Mouse (Mus musculus) liver, adult (tissue): ENCODE results near the gene Kcnk4.

Source experiments
- GATA4 ChIP-seq: IDR thresholded peaks from 2 replicates; pipeline ENCODE4 v1.6.1; 2014; ENCODE audit warnings: mild to moderate bottlenecking, low read length; ENCODE audit not compliant: insufficient replicate concordance

The Kcnk4 gene

DNA sequence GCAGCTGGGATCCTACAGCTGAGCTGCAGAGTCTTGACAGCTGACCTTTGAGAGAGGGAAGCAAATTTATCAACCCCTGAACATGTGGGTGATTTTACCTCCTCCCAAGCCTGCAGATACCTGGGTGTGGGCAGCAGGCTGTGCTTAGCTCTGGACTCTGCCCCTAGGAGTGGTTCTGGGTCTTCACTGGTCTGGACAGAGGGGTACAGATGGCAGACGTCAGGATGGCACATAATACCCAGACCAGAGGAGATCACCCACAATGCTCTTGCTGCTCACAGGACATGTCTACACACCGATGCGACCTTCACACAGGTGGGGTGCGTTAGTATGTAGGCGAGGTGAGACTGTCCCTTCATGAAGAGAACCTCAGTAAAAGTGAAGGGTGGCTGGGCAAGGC, 15.2 kb upstream of the Kcnk4 start:
- TF ChIP-seq GATA4 = no peak

DNA sequence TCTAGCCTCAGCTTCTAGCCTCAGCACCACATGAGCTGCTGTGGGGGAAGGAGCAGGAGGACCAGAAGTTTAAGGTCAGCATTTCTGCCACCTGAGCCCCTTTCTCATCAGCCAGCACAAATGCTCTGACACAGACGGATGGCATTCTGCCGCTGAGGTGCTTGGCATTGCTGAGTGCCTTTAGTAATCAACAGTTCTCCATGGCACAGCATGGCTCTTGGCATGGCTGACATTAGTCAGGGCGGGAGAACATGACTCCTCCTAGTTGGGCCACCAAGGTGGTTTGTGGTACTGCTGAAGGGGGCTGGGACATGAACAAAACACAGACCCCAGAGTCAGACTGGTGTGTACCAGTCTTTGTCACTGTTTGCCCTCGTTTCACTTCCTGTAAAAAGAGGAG, 13.9 kb upstream of the Kcnk4 start:
- no peak for TF ChIP-seq GATA4

DNA sequence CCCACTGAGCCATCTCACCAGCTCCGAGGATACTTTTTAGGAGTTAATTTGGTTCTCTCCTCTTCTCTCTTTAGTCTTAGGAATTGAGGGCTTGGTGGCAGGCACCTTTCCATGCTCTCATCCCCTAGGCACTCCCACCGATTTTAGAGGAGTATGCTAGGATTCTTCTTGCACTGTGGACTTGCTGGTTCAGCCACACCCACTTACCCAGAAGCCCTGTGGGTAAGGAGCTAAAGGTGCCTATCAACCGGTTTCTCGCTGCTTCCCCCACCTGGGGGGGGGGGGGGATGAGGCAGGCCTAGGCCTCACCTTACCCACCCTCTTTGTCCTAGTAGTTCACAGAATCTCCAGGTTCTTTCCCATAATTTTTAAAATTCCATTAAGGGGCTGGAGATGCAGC, 13.4 kb upstream of the Kcnk4 start:
- TF ChIP-seq GATA4 = no peak

DNA sequence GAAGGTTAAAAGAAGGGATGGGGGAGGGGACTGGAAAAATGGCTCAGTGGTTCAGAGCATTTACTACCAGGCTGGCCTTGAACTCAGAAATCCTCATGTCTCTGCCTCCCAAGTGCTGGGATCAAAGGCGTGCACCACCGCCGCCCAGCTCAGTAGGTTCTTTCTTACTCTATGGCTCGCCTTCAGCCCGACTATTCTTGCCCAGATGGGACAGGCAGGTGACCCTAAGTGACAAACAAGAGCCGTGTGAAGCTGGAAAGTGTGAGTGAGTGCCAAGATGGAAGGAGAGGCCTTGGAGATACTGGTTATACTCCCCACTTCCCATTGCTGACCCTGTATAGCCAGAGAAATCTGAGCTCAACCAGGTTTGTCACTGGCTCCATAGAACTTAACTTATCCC, 9.4 kb upstream of the Kcnk4 start:
- no peak for TF ChIP-seq GATA4

DNA sequence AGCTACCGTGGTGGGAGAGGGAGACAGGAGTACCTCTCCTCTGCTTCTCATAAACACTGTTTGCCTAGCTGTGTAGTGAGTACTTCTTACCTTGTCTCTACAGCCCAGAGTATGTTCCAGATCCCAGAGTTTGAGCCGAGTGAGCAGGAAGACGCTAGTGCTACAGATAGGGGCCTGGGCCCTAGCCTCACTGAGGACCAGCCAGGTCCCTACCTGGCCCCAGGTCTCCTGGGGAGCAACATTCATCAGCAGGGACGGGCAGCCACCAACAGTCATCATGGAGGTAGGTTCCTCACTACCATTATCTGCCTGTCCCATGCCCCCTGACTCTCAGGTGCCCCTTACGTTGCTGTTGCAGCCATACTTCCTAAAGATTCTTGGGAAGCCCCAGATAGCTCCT, 8.4 kb upstream of the Kcnk4 start:
- no peak for TF ChIP-seq GATA4

DNA sequence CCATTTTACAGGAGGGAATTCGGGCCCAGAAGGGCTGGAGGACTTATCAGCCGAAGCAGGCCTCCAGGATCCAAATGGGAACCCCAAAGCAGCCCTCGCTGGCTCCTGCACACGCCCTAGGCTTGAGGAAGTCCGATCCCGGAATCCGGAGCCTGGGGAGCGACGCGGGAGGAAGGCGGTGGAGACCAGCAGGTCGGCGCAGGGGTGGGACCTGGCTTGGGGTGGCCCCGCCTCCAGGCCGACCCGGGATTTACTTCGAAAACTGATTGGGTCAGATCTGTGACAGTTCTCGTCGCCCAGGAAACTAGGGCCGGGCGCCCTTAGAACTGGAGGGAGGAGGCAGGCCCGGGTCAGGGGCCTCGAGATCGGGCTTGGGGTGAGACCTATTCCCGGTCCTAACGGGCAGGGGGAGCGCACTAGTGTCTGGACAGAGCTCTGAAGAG, 8.0 kb upstream of the Kcnk4 start, which contains the start of gene Gpr137:
Gpr137 (minus strand) TSS at position 232 of the 443 bp plus-strand sequence.
- no peak for TF ChIP-seq GATA4

DNA sequence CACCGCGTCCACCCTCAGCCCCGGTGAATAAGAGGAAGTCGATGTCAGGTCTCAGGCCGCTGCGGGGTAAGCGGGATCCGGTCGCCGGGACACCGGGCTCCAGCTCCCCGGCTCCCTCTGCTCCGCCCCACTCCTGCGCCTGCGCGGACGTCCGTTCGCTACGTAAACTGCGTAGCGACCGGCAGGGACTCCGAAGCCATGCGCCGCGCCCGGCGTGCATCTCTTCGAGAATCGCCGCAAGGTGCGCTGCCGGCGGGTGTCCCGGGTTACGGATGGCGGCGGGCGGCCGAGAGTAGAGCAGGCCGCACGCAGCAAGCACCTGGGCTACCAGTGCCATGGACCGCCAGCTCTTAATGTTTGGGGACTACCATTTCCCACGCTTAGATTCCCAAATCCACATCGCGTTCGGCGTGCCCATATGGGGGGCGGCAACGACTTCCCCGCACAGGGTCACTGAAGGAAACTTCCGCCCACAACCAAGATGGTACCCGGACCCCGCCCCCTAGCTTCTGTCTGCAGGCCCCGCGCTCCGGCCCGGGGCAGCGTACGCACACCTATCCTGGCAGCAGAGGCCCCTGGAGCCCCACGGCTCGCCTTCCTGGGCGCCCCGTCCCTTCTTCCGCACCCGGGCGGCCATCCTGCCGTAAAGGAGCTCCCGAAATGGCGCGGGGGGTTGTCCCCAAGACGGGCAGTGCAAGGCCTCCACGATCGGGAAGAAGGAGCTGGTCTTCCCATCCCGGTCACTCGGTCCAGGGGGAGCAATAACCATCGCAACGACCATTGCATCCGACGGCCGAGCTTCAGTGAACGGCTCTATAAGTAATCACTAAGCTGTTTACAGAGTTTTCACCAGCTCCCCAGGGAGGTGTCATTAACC, 7.3 kb upstream of the Kcnk4 start, which contains the start of gene Bad:
Bad (plus strand) TSS at position 490 of the 877 bp plus-strand sequence.
- no peak for TF ChIP-seq GATA4

DNA sequence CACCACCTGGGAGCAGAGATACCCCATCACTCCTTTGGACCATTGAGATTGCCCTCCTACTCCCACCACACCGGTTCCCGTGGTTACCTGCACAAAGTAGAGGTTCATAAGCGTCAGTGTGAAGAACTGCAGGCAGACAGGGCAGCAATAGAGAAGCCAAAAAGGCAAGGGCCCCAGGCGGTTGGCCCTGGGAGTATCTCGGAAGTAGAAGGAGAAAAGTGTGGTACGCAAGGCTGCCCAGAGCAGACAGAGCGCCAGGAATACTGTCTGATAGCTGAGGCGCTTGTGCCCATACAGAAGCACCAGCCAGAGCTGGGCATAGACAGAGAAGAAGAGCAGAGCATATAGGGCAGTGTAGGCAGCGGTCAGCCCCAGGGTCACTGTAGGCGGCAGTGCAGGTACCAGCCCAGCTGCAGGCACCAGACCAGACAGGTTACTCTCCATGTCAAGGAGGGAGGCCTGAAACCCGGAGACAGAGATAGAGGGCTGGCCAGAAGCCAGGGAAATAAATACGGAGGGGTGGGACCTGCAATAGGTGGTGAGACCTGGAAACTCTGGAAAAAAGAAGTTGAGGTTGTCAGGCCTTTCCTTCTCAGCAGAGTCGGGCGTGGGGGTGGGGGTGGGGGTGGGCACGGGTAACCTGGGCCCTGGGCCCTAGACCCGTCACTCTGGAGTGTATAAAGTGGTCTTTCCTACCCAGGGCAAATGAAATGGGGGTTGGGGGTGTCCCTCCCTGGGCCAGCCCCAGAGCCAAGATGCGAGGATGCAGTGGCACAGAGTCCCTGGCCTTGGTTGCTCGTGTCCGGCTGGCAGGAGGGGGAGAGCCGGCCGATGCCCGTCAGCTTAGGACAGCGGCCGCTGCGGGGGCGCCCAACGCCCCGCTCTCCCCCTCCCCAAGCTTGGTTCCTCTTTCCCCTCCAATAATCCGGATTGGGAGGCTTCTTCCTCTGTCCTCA, 6.4 kb upstream of the Kcnk4 start:
- no peak for TF ChIP-seq GATA4

DNA sequence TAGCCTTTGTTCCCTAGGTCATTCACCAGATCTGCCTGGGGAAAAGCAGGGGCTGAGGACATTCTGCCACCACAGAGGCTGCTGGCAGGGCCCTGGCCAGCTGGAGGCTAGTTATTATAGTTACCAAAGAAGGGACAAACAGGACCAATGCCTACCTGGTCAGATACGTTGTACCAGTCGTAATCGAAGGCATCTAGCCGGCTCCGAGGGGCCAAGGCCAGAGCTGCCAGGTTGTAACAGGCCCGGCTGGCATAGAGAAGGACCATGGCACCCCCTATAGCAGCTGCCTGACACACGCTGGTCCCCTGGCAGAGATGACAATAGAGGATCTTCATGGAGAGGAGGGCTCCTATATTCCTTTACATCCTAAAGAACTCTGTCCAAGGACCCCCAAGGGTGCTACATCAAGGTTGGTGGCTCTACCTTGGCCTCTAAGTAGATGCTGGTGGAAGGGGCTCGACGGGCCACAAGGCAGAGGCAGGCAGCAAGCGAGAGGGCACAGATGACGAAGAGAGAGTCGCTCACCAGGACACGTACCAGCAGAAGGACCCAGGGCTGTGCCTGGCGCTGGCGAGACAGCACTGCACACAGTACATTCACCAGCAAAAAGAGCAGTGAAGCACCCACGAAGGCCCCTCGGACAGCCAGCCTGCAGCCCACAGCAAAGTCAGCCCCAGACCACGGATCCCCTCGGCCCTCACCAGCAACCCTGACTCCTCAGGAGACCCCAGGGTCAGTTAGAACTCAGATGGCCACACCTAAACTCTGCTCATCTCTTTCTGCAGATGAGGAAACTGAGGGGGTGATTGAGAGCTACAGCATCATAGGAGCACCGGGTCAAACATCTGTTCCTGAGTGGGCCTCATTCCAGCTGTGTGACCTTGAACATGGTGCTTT, 5.0 kb upstream of the Kcnk4 start:
- no peak for TF ChIP-seq GATA4

DNA sequence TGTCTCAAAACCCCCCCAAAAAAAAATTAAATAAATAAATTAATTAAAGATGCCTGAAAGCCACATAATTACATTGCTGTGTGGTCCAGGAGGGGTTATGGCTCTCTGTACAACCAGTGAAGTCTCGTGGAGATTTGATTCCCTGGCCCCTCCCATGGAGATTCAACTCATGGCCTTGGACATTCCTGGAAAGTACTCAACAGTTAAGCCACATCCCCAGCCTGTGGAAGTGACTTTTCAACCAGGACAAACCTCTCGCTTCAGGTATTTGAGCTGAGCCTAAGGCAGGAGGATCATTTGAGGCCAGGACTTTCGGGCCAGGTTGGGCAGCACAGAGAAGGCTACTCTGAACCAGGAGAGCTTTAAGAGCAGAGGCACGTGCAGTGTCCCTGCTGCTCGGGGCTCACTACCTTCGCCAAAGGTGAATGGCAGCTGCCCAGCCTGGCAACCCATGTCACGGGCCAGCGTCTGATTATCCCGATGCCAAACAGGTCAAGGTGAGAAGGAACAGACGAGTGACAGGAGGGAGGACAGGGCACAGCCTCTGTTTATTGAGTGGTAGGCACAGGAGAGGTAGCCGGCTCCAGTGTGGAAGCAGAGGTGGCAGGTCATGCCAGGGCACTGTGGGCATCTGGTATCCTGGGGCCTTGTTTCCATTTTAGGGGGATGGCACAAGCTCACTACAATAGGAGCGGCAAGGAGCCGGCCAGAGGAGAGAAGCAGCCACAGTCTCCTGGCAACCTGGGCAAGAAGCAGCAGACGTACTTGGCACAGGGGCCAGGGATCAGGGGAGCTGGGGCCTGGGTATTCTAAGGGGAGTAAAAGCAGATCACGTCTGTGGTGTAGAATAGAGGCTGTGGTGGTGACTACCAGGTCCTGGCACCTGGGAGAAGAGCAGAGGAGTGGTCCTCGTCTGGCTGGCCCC, 3.5 kb upstream of the Kcnk4 start:
- TF ChIP-seq GATA4 = no peak

DNA sequence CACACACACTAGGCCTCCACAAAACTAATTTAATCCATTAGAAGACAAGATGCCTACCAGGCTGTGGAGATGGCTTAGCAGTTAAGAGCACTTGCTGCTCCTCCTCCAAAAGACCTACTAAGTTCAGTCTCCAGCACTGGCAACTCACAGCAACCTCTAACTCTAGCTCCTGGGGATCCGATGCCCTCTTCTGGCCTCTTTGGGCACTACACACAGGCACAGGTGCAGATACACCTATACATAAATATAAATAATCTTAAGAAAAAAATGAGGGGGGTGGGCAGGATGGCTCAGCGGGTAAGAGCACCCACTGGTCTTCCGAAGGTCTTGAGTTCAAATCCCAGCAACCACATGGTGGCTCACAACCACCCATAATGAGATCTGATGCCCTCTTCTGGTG, 2.0 kb upstream of the Kcnk4 start:
- no peak for TF ChIP-seq GATA4

DNA sequence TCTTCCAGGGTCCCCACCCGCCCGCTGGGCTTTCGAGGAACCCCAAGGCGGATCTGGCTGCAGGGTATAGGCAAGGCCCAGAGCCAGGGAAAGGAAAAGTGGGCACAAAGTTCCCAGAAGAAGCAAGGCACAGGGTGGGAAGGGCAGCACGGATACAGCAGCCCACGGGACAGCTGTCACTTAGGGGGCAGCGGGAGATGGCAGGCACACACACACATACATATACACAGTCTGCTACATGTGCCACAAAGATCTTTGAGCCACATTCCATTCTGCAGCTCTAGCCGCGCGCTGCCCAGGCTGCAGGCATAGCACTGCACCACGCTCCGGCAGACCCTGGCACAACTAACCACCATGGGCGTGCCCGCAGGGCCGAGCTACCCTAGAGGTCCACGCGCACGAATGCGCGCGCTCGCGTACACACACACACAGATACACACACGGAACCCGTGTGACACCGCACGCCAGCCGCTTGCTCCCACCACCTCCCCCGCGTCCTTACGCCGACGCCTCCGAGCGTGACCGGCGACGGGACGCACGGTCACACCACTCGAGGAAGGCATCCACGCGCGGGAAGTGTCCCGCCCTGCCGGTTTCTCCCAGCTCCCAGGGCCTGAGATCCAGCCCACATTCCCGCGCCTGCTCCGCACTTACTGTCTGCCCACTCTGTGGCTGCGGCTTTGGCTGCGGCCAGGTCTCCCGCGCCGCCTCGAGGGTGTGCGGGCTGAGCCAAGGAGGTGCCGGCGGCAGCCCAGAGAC, 700 bp downstream of the Kcnk4 start:
- no peak for TF ChIP-seq GATA4

DNA sequence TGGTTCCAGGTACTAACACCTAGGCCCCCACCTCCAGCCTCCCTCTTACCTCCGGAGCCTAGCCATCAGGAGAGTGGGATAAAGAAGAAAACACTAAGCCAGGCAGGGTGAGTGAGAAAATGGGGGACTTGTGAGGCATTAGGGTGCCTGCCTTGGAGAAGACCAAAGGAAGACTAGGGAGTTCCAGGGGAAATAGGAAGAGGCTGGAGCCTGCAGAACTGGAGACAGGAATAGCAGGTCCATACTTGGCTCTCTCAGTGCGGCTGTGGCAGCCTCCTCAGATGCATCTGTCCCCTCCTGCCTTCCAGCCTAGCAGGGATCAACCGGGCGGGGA, 1.2 kb downstream of the Kcnk4 start:
- TF ChIP-seq GATA4 = no peak

DNA sequence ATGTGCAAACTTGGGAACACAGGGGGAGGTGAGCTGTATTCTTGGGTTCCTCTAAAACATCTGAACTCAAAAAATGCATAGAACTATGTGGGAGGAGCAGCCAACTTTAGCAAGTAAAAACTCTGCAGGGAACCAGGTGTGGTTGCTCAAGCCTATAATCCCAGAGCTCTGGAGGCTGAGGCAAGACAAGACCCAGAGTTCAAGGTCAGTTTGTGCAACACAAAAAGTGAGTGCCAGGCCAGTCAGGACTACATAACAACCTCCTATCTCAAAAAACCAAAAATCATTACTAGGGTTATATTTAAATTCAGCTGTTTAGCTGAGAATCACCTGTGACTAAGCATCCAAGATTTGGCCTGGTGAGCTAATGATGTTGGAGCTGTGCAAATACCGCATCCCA, 2.3 kb downstream of the Kcnk4 start:
- no peak for TF ChIP-seq GATA4

DNA sequence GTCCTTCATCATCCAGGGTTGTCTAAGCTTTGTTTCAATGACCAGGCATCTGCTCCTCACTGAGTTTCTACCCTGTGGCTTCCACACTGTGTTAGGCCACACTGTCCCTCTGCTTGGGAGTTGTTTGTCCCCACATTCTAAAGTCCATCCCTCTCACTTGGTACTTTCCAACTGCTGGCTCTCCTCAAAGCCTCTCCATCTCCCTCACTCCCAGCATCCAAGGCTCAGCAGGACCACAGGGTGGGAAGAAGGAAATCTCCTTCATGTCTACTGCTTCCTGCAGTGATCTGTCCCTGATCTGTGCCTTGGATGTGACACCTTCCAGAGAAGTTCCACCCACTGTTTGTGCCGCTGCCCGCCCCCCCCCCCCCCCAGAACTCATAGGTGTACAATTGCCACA, 3.3 kb downstream of the Kcnk4 start:
- no peak for TF ChIP-seq GATA4
